Mouse (Mus musculus): Measurements from ENCODE around the gene Ppp1r16b. TPM values are rescaled to one million over a fixed set of nuclear protein-coding genes. Genes with fewer than 3 reads are reported as not detected.

The Ppp1r16b gene
- polyA plus RNA-seq, 1 experiment from 2014 or later = 23.4 TPM

- H3K9me3 ChIP-seq = no peaks in the 10 kb centered on the region
- ATAC-seq (replicated peaks) = no peak; the same call in 1 of the 2 replicates
- peaks cover 41% of the 10 kb centered on the region for H3K4me1 ChIP-seq
- H3K27ac ChIP-seq = peak overlapping the region; percentile 43
- WGBS = 61% methylated on average over 11 of the region's 11 CpGs
- H3K27me3 ChIP-seq (replicated peaks) = no peaks in the 10 kb centered on the region
- H3K4me2 ChIP-seq = no peak overlapping the region
- no peak overlapping the region for H3K4me3 ChIP-seq
- no peaks in the 10 kb centered on the region for H3K36me3 ChIP-seq (replicated peaks)
- H3K9ac ChIP-seq = no peak overlapping the region
Observed at GRCm38 (mm10) chr2:158682344-158683037, 17.3 kb downstream of the Ppp1r16b start.

- Histone ChIP-seq H3K9ac (no peak overlapping the region), H3K4me1 (peaks cover 45% of the 10 kb centered on the region), H3K27me3 (replicated peaks) (no peaks in the 10 kb centered on the region), H3K4me2 (0 out of 2 replicates have a peak overlapping the region, but pooled peaks have one; percentile 9), H3K9me3 (no peaks in the 10 kb centered on the region), H3K27ac (peak overlapping the region; percentile 43), H3K36me3 (replicated peaks) (no peaks in the 10 kb centered on the region), H3K4me3 (no peak overlapping the region)
- ATAC-seq (replicated peaks) = peak; percentile 79
- 13% methylated on average over 4 of the region's 4 CpGs for WGBS
Observed at GRCm38 (mm10) chr2:158683038-158683413, 17.8 kb downstream of the Ppp1r16b start.

- H3K4me2 ChIP-seq = no peak overlapping the region
- H3K4me1 ChIP-seq = peaks cover 45% of the 10 kb centered on the region
- ATAC-seq (replicated peaks) = no peak
- H3K36me3 ChIP-seq (replicated peaks) = no peaks in the 10 kb centered on the region
- H3K9me3 ChIP-seq = no peaks in the 10 kb centered on the region
- no peak overlapping the region for H3K9ac ChIP-seq
- WGBS = 50% methylated on average over 9 of the region's 9 CpGs
- H3K27me3 ChIP-seq (replicated peaks) = no peaks in the 10 kb centered on the region
- peak overlapping the region; percentile 47; the same call in 1 of the 2 replicates for H3K27ac ChIP-seq
- H3K4me3 ChIP-seq = no peak overlapping the region
Observed at GRCm38 (mm10) chr2:158684247-158684843, 19.1 kb downstream of the Ppp1r16b start.

GRCm38 (mm10) chr2:158684910-158685309, 19.7 kb downstream of the Ppp1r16b start:
- no peaks in the 10 kb centered on the region for H3K9me3 ChIP-seq
- H3K36me3 ChIP-seq (replicated peaks) = no peaks in the 10 kb centered on the region
- H3K4me2 ChIP-seq = no peak overlapping the region
- no peak for ATAC-seq (replicated peaks)
- no peak overlapping the region for H3K4me3 ChIP-seq
- no peaks in the 10 kb centered on the region for H3K27me3 ChIP-seq (replicated peaks)
- H3K27ac ChIP-seq = 0 out of 2 replicates have a peak overlapping the region, but pooled peaks have one; percentile 47
- peaks cover 51% of the 10 kb centered on the region for H3K4me1 ChIP-seq
- 79% methylated on average over 3 of the region's 3 CpGs for WGBS
- no peak overlapping the region for H3K9ac ChIP-seq

GRCm38 (mm10) chr2:158686394-158686793, 21.2 kb downstream of the Ppp1r16b start:
- H3K4me1 ChIP-seq = peaks cover 43% of the 10 kb centered on the region
- H3K9ac ChIP-seq = no peak overlapping the region
- H3K27me3 ChIP-seq (replicated peaks) = no peaks in the 10 kb centered on the region
- H3K27ac ChIP-seq = no peak overlapping the region
- 73% methylated on average over 2 of the region's 2 CpGs for WGBS
- no peak overlapping the region for H3K4me2 ChIP-seq
- ATAC-seq (replicated peaks) = no peak
- no peak overlapping the region for H3K4me3 ChIP-seq
- H3K36me3 ChIP-seq (replicated peaks) = no peaks in the 10 kb centered on the region
- no peaks in the 10 kb centered on the region for H3K9me3 ChIP-seq

GRCm38 (mm10) chr2:158687804-158688241, 22.6 kb downstream of the Ppp1r16b start:
- H3K4me3 ChIP-seq = no peak overlapping the region
- peaks cover 29% of the 10 kb centered on the region for H3K4me1 ChIP-seq
- no peak overlapping the region for H3K27ac ChIP-seq
- no peak for ATAC-seq (replicated peaks)
- no peaks in the 10 kb centered on the region for H3K36me3 ChIP-seq (replicated peaks)
- WGBS = 55% methylated on average over 25 of the region's 25 CpGs
- no peak overlapping the region for H3K4me2 ChIP-seq
- no peaks in the 10 kb centered on the region for H3K9me3 ChIP-seq
- H3K9ac ChIP-seq = no peak overlapping the region
- no peaks in the 10 kb centered on the region for H3K27me3 ChIP-seq (replicated peaks)

- Histone ChIP-seq H3K27me3 (replicated peaks) (no peaks in the 10 kb centered on the region), H3K4me1 (peaks cover 23% of the 10 kb centered on the region), H3K36me3 (replicated peaks) (no peaks in the 10 kb centered on the region), H3K9me3 (no peaks in the 10 kb centered on the region), H3K4me2 (no peak overlapping the region), H3K4me3 (no peak overlapping the region), H3K27ac (no peak overlapping the region), H3K9ac (no peak overlapping the region)
- ATAC-seq (replicated peaks) = no peak
- 92% methylated on average over 5 of the region's 5 CpGs for WGBS
Observed at GRCm38 (mm10) chr2:158689060-158689459, 23.9 kb downstream of the Ppp1r16b start.

GRCm38 (mm10) chr2:158689640-158690039, 24.4 kb downstream of the Ppp1r16b start:
- no peaks in the 10 kb centered on the region for H3K27me3 ChIP-seq (replicated peaks)
- no peak for ATAC-seq (replicated peaks)
- H3K9me3 ChIP-seq = no peaks in the 10 kb centered on the region
- H3K27ac ChIP-seq = peak overlapping the region; percentile 15; the same call in 1 of the 2 replicates
- H3K4me2 ChIP-seq = no peak overlapping the region
- H3K9ac ChIP-seq = no peak overlapping the region
- peaks cover 17% of the 10 kb centered on the region for H3K4me1 ChIP-seq
- H3K36me3 ChIP-seq (replicated peaks) = no peaks in the 10 kb centered on the region
- WGBS = 55% methylated on average over 7 of the region's 7 CpGs
- no peak overlapping the region for H3K4me3 ChIP-seq

- Histone ChIP-seq H3K9ac (no peak overlapping the region), H3K4me1 (peaks cover 13% of the 10 kb centered on the region), H3K4me3 (no peak overlapping the region), H3K4me2 (no peak overlapping the region), H3K9me3 (no peaks in the 10 kb centered on the region), H3K36me3 (replicated peaks) (no peaks in the 10 kb centered on the region), H3K27ac (peak overlapping the region; percentile 15; the same call in 1 of the 2 replicates), H3K27me3 (replicated peaks) (no peaks in the 10 kb centered on the region)
- no peak for ATAC-seq (replicated peaks)
- WGBS = 54% methylated on average over 8 of the region's 8 CpGs
Observed at GRCm38 (mm10) chr2:158690116-158690515, 24.9 kb downstream of the Ppp1r16b start.

GRCm38 (mm10) chr2:158692191-158692590, 27.0 kb downstream of the Ppp1r16b start:
- H3K9me3 ChIP-seq = no peaks in the 10 kb centered on the region
- WGBS = 88% methylated on average over 6 of the region's 6 CpGs
- ATAC-seq (replicated peaks) = no peak

GRCm38 (mm10) chr2:158695811-158696210, 30.6 kb downstream of the Ppp1r16b start:
- Histone ChIP-seq H3K4me2 (no peak overlapping the region), H3K27ac (no peak overlapping the region), H3K9me3 (no peaks in the 10 kb centered on the region), H3K4me3 (no peak overlapping the region), H3K4me1 (no peaks in the 10 kb centered on the region), H3K36me3 (replicated peaks) (no peaks in the 10 kb centered on the region), H3K9ac (no peak overlapping the region), H3K27me3 (replicated peaks) (no peaks in the 10 kb centered on the region)
- ATAC-seq (replicated peaks) = no peak
- WGBS = 87% methylated on average over 27 of the region's 27 CpGs

More at GRCm38 (mm10) chr2:158692191-158692590, 27.0 kb downstream of the Ppp1r16b start:
- Histone ChIP-seq H3K4me1 (peaks cover 13% of the 10 kb centered on the region), H3K4me2 (no peak overlapping the region), H3K9ac (no peak overlapping the region), H3K4me3 (no peak overlapping the region), H3K27ac (no peak overlapping the region), H3K27me3 (replicated peaks) (no peaks in the 10 kb centered on the region), H3K36me3 (replicated peaks) (no peaks in the 10 kb centered on the region)

GRCm38 (mm10) chr2:158696451-158696850, 31.3 kb downstream of the Ppp1r16b start:
- H3K4me2 ChIP-seq = no peak overlapping the region
- no peak overlapping the region for H3K4me3 ChIP-seq
- no peak overlapping the region for H3K27ac ChIP-seq
- H3K9me3 ChIP-seq = no peaks in the 10 kb centered on the region
- ATAC-seq (replicated peaks) = no peak
- H3K27me3 ChIP-seq (replicated peaks) = no peaks in the 10 kb centered on the region
- H3K9ac ChIP-seq = no peak overlapping the region
- 88% methylated on average over 6 of the region's 6 CpGs for WGBS
- H3K4me1 ChIP-seq = no peaks in the 10 kb centered on the region
- no peaks in the 10 kb centered on the region for H3K36me3 ChIP-seq (replicated peaks)

- no peaks in the 10 kb centered on the region for H3K9me3 ChIP-seq
- H3K36me3 ChIP-seq (replicated peaks) = no peaks in the 10 kb centered on the region
- no peak overlapping the region for H3K4me2 ChIP-seq
- no peak overlapping the region for H3K4me3 ChIP-seq
- 86% methylated on average over 6 of the region's 6 CpGs for WGBS
- H3K4me1 ChIP-seq = no peaks in the 10 kb centered on the region
- ATAC-seq (replicated peaks) = no peak
- H3K9ac ChIP-seq = no peak overlapping the region
- no peak overlapping the region for H3K27ac ChIP-seq
- H3K27me3 ChIP-seq (replicated peaks) = no peaks in the 10 kb centered on the region
Observed at GRCm38 (mm10) chr2:158699908-158700307, 34.7 kb downstream of the Ppp1r16b start.

Measured in midbrain, embryonic 15.5 days (tissue).